Mouse (Mus musculus) CD4-positive, CD25-positive, alpha-beta regulatory T cell, adult 4 months (primary cell): ENCODE measurements around the gene Mcemp1. TPM values are rescaled to one million over a fixed set of nuclear protein-coding genes. Genes with fewer than 3 reads are reported as not detected.

Experiments
- ATAC-seq: one replicate; pipeline ENCODE4 v1.8.0; 2017
- polyA plus RNA-seq, 2 experiments: library from polyadenylated mRNA; unstranded; fragments of 100-300 nt; shearing (Covaris generic); gene quantifications; one replicate each; pipeline ENCODE4 v1.2.1; 2017

Gene Mcemp1
- polyA plus RNA-seq, 2 experiments from 2014 or later: not detected

DNA sequence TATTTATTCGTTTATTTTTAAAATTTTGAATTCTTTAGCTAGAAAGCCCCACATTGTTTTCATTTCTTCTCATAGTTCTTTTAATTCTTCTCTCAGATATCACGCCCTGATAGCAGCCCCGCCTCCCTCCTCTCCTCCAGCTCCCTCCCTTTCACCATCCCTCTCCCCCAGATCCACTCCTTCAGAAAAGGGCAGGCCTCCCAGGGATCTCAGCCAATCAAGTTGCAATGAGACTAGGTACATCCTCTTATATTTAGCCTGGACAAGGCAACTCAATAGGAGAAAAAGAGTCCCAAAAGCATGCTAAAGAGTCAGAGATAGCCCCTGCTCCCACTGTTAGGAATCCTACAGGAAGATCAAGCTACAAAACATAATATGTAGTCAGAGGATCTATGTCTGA is 9.1 kb downstream of the Mcemp1 start:
- no peak for ATAC-seq

GRCm38 (mm10) chr8:3676131-3676992 is 10.8 kb downstream of the Mcemp1 start, which contains the start of gene Trappc5:
Gene Trappc5, plus strand, starts transcription at chr8:3676299.
- ATAC-seq: peak; percentile 82

- ATAC-seq: no peak
These were observed 11.5 kb downstream of the Mcemp1 start for GRCm38 (mm10) chr8:3676993-3677579.

DNA sequence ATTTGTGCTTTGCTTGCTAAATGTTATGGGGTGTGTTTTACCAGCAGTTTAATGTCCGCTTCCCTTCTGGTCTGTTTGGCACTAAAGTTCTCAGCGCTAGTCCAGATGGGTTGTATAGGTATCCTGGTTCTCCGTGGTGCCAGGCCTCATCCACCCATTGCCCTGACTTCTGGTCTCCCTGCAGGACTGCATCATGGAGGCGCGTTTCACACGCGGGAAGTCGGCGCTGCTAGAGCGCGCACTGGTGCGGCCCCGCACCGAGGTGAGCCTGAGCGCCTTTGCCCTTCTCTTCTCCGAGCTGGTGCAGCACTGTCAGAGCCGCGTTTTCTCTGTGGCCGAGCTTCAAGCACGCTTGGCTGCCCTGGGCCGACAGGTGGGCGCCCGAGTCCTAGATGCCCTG is 13.3 kb downstream of the Mcemp1 start:
- no peak for ATAC-seq

GRCm38 (mm10) chr8:3679236-3679635 is 13.7 kb downstream of the Mcemp1 start:
- no peak for ATAC-seq

DNA sequence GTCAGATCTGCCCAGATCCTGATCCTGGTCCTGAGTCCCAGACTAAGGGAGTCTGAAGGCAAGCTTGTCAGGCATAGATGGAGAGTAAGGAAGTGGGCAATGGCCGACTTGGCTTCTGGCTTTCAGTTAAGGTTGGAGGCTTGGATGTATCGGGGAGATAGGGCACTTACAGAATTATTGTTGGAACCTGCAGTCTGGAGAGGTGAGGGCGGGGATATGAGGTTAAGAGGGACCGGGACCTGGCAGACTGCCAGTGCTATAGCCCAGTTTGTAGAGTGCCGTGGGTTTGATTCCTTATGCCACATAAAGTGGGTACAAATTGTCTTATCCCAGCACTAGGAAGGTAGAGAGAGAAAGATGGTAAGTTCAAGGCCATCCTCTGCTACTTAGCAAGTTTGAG is 14.1 kb downstream of the Mcemp1 start:
- no peak for ATAC-seq

DNA sequence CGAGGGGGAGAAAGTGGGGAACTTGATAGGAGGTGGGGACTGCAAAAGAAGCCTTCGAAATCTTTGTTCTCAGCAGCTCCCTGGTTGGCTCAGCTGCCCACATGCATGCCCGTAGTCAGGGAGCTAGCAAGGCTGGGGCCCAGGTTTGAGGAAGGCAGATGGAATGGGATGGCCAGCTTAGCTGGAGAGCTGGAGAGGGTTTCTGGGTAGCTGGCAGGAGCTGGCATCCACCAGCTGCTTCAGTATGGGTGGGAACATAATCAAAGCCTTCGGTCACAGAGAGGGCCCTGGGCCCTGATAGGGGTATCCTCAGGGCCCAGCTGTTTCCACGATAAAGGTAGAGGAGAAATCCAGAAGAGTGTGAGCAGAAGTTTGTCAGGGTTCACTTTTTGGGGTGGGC is 16.9 kb downstream of the Mcemp1 start:
- ATAC-seq: no peak

DNA sequence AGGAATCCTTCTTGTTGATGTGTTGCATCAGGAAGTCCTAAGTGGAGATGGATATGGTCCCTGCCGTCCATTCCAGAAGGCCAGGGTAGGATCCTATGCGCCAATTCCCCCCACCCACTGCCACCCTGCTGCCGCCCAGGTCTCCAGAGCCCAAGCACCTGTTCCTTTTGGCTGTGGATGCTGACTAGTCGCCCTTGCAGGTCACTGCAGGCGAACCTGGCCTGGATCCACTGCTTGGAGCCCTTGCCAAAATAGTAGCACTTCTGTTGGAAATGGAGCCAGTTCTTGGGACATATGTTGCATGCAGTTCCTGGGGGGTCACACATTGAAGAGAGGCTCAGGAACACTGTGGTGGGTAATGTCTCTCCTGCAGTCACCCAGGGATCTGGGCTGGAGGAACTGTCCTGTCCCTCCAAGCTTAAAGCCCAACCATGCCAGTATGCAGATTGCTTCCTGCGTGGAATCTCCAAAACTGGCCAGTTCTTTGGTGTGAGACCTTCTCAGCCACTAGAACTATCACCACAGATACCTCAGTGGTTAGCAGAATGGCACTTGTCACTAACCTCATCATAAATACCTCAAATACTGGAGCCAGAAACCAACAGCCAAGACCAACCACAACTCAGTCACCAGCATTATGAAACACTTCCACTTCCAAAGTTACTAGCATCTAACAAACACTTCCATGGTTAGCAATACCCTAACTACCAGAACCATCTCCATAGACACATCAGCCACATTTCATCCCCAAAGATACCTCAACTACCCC is 18.0 kb downstream of the Mcemp1 start:
- ATAC-seq: no peak

DNA sequence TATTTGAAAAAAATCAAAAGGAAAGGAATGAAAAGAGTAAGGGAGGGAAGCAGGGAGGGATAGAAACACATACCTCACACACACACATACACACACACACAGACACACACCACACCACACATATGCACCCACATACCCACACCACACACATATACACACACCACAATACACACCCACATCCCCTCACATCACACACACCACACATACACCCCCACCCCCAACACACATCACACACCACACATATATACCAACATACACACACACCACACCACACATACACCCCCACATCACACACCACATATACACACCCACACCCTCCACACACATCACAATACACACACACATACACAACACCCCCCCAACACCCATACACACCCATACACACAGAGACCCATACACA is 19.0 kb downstream of the Mcemp1 start:
- ATAC-seq: no peak

DNA sequence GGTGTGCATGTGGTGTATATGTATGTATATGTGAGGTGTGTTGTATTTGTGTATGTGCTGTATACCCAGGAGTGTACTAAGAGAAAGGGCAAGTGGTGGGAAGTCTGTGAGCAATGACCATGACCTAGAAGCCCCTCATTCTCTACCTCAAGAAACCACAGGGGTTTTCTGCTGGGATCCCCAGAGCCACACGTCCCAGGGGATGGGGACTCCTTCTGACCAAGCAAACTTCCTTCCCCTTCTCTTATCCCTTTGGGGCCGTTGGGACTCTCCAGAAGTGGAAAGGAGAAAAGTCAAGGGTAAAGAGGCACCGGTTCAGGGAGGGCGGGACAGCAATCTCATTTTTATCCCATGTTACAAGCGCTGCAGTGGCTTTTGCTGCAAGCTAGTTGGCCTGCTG is 19.9 kb downstream of the Mcemp1 start:
- ATAC-seq: no peak

GRCm38 (mm10) chr8:3687537-3687936 is 22.0 kb downstream of the Mcemp1 start:
- ATAC-seq: no peak

DNA sequence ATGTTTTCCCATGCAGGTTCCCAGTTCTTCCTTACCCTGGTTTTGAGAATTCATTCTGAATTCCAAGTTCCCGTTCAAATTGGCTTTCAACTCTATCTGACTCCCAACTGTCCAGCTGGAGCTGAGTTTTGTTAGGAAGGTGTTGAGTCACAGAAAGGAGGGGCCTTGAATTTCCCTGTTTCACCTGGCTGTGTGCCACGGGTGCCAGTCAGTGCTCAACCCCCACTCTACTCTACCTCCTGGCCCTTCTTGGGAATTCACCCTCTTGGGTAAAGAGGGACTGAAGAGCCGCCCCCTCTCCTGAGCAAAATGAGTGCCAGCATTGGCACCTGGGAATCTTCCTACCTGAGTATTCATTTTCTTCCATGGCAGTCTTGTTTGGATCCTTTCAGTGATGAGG is 25.2 kb downstream of the Mcemp1 start:
- ATAC-seq: no peak

DNA sequence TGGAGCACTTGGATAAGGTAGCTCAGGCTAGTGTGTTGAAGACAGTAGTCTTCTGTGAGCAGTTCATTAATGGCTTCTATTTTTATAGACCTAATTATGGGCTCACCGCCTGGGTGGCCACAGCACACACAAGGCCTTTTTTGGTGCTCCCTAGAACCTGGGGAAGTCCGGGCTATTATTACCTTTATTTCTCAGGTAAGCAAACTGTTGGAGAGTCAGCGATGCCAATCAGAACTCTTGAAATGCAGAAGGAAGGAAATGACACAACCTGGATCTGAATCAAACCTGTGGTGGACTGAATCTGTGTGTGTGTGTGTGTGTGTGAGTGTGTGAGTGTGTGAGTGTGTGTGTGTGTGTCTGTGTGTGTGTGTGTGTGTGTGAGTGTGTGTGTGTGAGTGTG is 28.6 kb downstream of the Mcemp1 start, which contains the start of gene Fcer2a:
Gene Fcer2a (minus strand): TSS at position 55 of the 400 bp plus-strand sequence.
- no peak for ATAC-seq

DNA sequence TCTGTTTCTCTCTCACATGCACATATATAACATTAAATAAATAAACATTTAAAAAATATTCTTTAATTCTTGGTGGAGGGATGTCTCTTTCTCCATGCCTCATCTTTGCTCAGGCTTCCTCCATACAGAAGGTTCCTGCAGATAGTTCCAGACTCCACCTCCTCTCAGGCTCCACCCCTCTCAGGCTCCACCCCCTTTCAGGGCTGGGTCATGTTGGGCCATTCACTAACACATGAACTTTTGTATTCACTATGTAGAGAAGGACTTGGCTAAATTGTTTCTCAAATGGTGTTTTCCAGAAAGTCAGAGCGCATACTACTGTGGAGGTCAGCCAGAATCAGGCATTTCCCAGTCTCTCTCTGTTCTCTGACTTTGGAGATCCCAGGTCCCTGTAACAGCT is 35.9 kb downstream of the Mcemp1 start:
- no peak for ATAC-seq

GRCm38 (mm10) chr8:3705711-3706110 is 40.2 kb downstream of the Mcemp1 start:
- no peak for ATAC-seq

GRCm38 (mm10) chr8:3707611-3708010 is 42.1 kb downstream of the Mcemp1 start:
- no peak for ATAC-seq

- ATAC-seq: no peak
These were observed 44.8 kb downstream of the Mcemp1 start for GRCm38 (mm10) chr8:3710312-3710711.

DNA sequence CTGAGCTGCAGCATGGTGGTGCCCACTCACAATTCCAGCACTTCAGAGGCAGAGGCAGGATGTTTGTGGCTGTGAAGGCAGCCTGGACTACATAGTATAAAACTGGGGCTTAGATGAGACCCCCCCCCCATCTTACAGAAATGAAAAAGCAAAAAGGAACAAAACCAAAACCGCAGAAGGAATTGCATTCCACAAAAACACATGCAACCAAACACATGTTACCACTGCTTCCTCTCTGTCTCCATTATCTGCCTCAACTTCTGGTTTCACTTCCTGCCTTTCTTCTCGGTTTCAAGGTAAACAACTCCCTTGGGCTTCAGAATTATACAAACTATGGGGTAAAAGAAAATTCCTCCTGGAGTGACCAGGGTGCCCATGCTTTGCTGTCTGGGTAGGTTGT is 46.1 kb downstream of the Mcemp1 start:
- no peak for ATAC-seq

- ATAC-seq: no peak
These were observed 51.9 kb downstream of the Mcemp1 start for GRCm38 (mm10) chr8:3717321-3717954.

DNA sequence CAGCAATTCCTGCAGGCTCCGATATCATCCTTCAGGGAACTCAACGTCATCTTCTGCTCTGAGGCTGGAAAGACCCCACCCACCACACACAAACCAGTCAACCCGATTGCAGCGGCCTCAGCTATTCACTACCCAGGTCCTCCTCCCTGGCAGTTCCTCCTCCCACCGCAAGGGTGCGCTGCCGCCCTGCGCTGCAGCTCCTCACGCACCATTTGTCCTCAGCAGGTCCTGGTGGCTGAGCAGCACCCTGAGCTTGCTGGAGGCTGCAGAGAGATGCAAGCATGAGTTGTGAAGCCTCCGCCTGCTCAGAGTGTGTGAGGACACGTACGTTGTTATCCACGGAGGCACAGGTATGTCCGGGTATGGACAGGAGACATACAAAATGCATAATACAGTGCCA is 53.0 kb downstream of the Mcemp1 start:
- ATAC-seq: peak; percentile 54
